Mouse (Mus musculus) gastrocnemius, postnatal 25 days (tissue): ENCODE measurements at regions not wholly inside any gene's neighbourhood (a gene's known extent, or its start where the extent isn't known, plus 50 kb on each side); places are given as distances from the start of the nearest gene placed in this dataset.

Experiments used
- DNase-seq: peaks from one replicate; pipeline ENCODE4 v3.0.0; 2022

GRCm38 (mm10) chr1:61181099-61181821 is 203.5 kb downstream of the Icos start:
- DNase-seq: peak; percentile 81

- no peak for DNase-seq
Measured at GRCm38 (mm10) chr1:61187381-61188100, 209.8 kb downstream of the Icos start.

GRCm38 (mm10) chr1:61190921-61191320 is 213.2 kb downstream of the Icos start:
- DNase-seq: no peak

GRCm38 (mm10) chr1:61198549-61199062 is 220.9 kb downstream of the Icos start:
- DNase-seq: no peak

- no peak for DNase-seq
Measured at GRCm38 (mm10) chr1:61201006-61201405, 223.3 kb downstream of the Icos start.

- no peak for DNase-seq
Measured at GRCm38 (mm10) chr1:61202079-61202478, 224.4 kb downstream of the Icos start.

- no peak for DNase-seq
Measured at GRCm38 (mm10) chr1:61203170-61203569, 225.4 kb downstream of the Icos start.

GRCm38 (mm10) chr1:61203612-61204011 is 225.9 kb downstream of the Icos start:
- DNase-seq: no peak

- DNase-seq: no peak
Measured at GRCm38 (mm10) chr1:61205137-61205536, 227.4 kb downstream of the Icos start.

- DNase-seq: peak; percentile 15
Measured at GRCm38 (mm10) chr1:61206861-61207380, 229.2 kb downstream of the Icos start.

GRCm38 (mm10) chr1:61208386-61208785 is 230.7 kb downstream of the Icos start:
- no peak for DNase-seq

- DNase-seq: no peak
Measured at GRCm38 (mm10) chr1:61221131-61221530, 243.4 kb downstream of the Icos start.

GRCm38 (mm10) chr1:61228942-61229341 is 251.2 kb downstream of the Icos start:
- peak; percentile 55 for DNase-seq

GRCm38 (mm10) chr1:61233001-61233400 is 255.3 kb downstream of the Icos start:
- no peak for DNase-seq

GRCm38 (mm10) chr1:61233476-61234297 is 256.0 kb downstream of the Icos start:
- DNase-seq: no peak

GRCm38 (mm10) chr1:61234298-61234682 is 256.6 kb downstream of the Icos start:
- no peak for DNase-seq

- no peak for DNase-seq
Measured at GRCm38 (mm10) chr1:61236511-61236910, 258.8 kb downstream of the Icos start.

GRCm38 (mm10) chr1:61238668-61239067 is 260.9 kb downstream of the Icos start:
- DNase-seq: no peak

GRCm38 (mm10) chr1:61257561-61257960 is 279.8 kb downstream of the Icos start:
- no peak for DNase-seq

GRCm38 (mm10) chr1:61263466-61263865 is 285.7 kb downstream of the Icos start:
- no peak for DNase-seq

- no peak for DNase-seq
Measured at GRCm38 (mm10) chr1:61265706-61266127, 288.0 kb downstream of the Icos start.

GRCm38 (mm10) chr1:61273843-61274242 is 296.1 kb downstream of the Icos start:
- DNase-seq: no peak
